Mouse (Mus musculus) CD4-positive, CD25-positive, alpha-beta regulatory T cell, adult 4 months (primary cell): ENCODE measurements at regions not wholly inside any gene's neighbourhood (a gene's known extent, or its start where the extent isn't known, plus 50 kb on each side); places are given as distances from the start of the nearest gene placed in this dataset.

ENCODE experiments used
- ATAC-seq: one replicate; pipeline ENCODE4 v1.8.0; 2017

DNA sequence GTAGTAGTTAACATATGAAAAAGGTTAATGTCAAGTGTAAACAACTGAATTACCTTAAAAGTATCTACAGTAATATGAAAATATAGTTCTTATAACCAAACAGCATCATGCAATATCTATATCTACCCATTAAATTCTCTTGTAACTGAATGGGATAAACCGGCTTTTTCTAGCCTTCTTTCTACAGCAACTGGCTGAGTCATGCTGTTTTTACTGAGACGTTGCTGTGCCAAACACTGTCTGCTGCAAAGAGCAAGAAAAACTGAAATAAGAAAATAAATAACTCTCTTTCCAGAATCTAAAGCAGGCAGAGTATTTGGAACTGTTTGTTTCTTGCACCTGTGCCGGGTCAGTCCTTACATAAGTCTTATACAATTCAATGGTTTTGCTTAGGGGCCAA lies 74.0 kb downstream of the Nxf2 start:
- ATAC-seq: no peak

- ATAC-seq: no peak
These were observed 74.9 kb downstream of the Nxf2 start for GRCm38 (mm10) chrX:134889634-134890033.

- no peak for ATAC-seq
These were observed 73.3 kb upstream of the Armcx2 start for GRCm38 (mm10) chrX:134882334-134882733.

DNA sequence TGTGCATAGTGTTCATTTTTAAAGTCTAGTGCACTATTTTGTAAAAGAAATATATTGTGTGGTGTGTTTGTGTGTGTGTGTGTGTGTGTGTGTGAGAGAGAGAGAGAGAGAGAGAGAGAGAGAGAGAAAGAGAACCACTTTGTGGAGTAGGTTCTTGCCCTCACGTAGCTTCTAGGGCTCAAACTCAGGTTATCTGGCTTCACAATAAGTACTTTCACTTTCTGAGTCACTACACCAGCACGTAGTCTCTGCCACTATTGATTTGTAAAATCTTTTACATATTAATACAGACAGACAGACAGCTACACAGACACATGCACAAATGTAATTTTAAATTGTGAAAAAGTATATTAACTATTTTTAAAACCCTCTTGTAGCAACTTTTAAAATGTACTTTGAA lies 70.9 kb upstream of the Armcx2 start:
- ATAC-seq: peak; percentile 63

DNA sequence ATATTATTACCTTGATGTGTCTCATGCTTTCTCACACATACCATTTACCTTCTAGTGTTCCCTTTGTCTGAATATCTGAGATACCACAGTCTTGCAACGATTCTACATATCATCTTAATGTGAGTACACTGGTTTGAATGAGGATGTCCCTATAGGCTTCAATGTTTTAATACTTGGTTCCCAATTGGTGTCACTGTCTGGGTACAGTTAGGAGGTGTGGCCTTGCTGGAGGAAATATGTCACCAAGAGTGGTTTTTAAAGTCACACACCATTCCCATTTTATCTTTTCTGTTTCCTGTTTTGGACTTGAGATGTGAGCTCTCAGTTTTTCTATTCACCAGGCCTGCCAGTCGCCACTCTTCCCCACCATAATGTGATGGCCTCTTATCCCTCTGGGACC lies 69.8 kb upstream of the Armcx2 start:
- ATAC-seq: no peak

DNA sequence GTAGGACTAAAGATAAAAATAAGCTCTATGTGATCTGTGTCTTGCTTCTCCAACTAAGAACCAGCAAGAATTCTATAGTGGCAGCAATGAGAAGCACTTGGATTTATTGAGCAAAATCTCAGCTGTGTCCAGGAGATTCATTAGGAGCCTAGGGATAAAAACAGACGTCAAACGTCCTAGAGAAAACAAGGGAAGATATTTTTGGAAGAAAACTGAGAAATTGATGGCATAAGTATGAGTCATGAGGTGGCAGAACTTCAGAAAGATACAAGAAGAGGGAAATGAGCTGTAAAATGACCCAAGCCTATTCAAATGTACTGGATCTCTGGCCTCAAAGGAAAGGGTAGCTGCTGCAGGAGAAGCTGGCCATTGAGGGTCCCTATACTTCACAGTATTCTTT lies 65.7 kb upstream of the Armcx2 start:
- no peak for ATAC-seq

DNA sequence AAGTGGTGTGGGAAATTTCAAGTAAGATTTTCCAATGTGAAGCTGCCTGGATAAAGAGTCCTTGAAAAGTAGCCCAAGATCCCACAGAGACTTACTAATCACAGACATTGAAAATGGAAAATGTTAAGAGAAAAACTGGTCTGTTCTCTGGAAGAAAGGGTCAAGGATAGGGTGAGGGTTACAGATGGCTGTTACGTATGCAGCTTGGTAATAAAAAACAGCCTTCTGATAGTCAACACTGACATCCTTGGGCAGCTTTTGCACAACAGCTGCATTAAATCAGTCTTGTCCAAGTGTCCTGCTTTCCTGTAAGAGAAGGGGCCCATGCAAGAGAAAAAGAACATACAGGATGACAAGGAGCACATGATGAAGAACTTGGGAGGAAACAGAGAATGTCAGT lies 64.6 kb upstream of the Armcx2 start:
- ATAC-seq: no peak

DNA sequence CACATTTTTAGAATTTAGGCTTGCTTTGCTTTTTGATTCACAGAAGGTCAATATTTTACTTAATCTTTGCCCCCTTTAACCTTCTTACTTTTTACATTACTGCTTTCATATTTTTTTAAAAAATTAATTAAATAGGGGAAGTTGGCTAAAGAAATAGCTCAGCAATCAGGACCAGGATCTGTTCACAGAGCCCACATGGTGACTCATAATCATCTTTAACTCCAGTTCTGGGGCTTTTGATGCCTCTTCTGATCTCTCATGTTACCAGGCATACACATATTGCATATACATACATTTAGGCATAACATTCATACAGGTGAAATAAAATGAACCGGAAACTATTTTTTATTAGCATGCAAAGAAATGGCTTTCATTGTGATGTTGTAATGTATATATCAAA lies 52.6 kb upstream of the Armcx2 start:
- ATAC-seq: no peak
